Mouse (Mus musculus): Measurements from ENCODE around the gene Immp2l.

GRCm38 (mm10) chr12:41510588-41510987 is 486.7 kb downstream of the Immp2l start:
- no peak for TF ChIP-seq POLR2A (IDR thresholded peaks at IDR 0.05; ENCODE audit: extremely low read depth, insufficient read depth, low read length)
- TF ChIP-seq CTCF (IDR thresholded peaks at IDR 0.05; ENCODE audit: low read depth, low read length) = no peak

Measured in liver, adult 2 months (tissue).